Mouse (Mus musculus): ENCODE results near the gene Ifih1. TPM values are rescaled to one million over a fixed set of nuclear protein-coding genes. Genes with fewer than 3 reads are reported as not detected.

Ifih1 gene
- polyA plus RNA-seq, 1 experiment from 2014 or later = 1.1 TPM

- no peaks in the 10 kb centered on the region for H3K9me3 ChIP-seq (replicated peaks)
- H3K27ac ChIP-seq = no peak overlapping the region
- 76% methylated on average over 3 of the region's 3 CpGs for WGBS
- H3K4me3 ChIP-seq = no peak overlapping the region
- H3K36me3 ChIP-seq (ENCODE audit: poor library complexity, severe bottlenecking) = no peaks in the 10 kb centered on the region
- H3K4me1 ChIP-seq = no peaks in the 10 kb centered on the region
- no peak overlapping the region for H3K4me2 ChIP-seq
- H3K9ac ChIP-seq = no peak overlapping the region
- ATAC-seq = no peak
- no peaks in the 10 kb centered on the region for H3K27me3 ChIP-seq
Observed at GRCm38 (mm10) chr2:62574962-62575361, 71.1 kb downstream of the Ifih1 start.

DNA sequence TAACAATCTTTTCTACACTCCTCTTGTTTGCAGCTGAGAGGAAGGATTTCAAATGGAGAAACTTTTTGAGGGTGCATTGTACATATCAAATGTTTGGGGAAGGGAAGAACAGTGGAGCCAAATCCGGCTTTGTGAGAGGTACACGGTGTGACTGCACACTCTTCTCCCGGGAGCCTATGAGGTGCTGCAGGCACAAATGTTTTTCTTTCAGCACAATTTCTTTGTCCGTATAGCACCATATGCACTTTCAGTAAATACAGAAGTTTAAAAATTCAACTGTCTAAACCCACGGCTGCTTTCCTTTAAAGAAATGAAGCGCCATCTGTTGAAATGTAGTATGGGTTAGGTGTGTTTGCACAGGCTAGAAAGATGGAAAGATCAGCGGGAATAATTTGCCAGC lies 71.8 kb downstream of the Ifih1 start:
- Histone ChIP-seq H3K27me3 (no peaks in the 10 kb centered on the region), H3K9me3 (replicated peaks) (no peaks in the 10 kb centered on the region), H3K27ac (no peak overlapping the region), H3K4me3 (no peak overlapping the region), H3K4me1 (no peaks in the 10 kb centered on the region), H3K4me2 (no peak overlapping the region), H3K9ac (no peak overlapping the region), H3K36me3 (ENCODE audit: poor library complexity, severe bottlenecking) (no peaks in the 10 kb centered on the region)
- no peak for ATAC-seq
- 85% methylated on average over 7 of the region's 7 CpGs for WGBS

DNA sequence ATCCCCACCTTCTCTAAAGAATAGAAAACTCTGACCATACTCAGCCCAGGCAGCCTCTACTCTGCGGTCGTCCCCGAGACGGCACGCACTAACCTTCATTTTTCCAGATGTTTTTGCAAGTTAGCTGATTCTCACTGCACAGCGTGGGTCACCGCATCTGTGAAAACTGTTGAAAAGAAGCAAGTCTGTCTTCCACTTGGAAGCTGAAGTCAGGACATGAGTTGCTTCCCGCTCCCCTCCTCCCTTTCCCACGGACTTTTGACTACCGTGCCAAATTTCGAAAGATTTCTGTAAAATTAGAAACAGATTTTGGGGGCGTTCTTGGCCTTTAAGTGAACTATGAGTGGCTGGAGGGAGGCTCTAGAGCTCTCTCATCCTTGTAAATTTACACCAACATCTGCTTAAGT lies 72.3 kb downstream of the Ifih1 start, which contains the start of gene Fap:
Fap (minus strand) TSS at position 323 of the 407 bp plus-strand sequence.
- Histone ChIP-seq H3K9me3 (replicated peaks) (no peaks in the 10 kb centered on the region), H3K27me3 (no peaks in the 10 kb centered on the region), H3K4me2 (no peak within 1 kb of the TSS), H3K36me3 (ENCODE audit: poor library complexity, severe bottlenecking) (no peaks in the 10 kb centered on the region), H3K27ac (no peak within 1 kb of the TSS), H3K4me1 (no peaks in the 10 kb centered on the region), H3K4me3 (no peak within 1 kb of the TSS), H3K9ac (no peak within 1 kb of the TSS)
- no peak for ATAC-seq
- 81% methylated on average over 12 of the region's 12 CpGs for WGBS

GRCm38 (mm10) chr2:62573099-62573752 lies 72.8 kb downstream of the Ifih1 start:
- H3K9me3 ChIP-seq (replicated peaks) = no peaks in the 10 kb centered on the region
- ATAC-seq = no peak
- H3K4me3 ChIP-seq = no peak overlapping the region
- H3K9ac ChIP-seq = no peak overlapping the region
- H3K27ac ChIP-seq = no peak overlapping the region
- H3K4me1 ChIP-seq = no peaks in the 10 kb centered on the region
- no peak overlapping the region for H3K4me2 ChIP-seq
- WGBS = 83% methylated on average over 10 of the region's 10 CpGs
- no peaks in the 10 kb centered on the region for H3K27me3 ChIP-seq
- H3K36me3 ChIP-seq (ENCODE audit: poor library complexity, severe bottlenecking) = no peaks in the 10 kb centered on the region

GRCm38 (mm10) chr2:62564687-62565086 lies 81.4 kb downstream of the Ifih1 start:
- Histone ChIP-seq H3K27me3 (no peaks in the 10 kb centered on the region), H3K4me1 (no peaks in the 10 kb centered on the region), H3K36me3 (ENCODE audit: poor library complexity, severe bottlenecking) (no peaks in the 10 kb centered on the region), H3K4me3 (no peak overlapping the region), H3K27ac (no peak overlapping the region), H3K4me2 (no peak overlapping the region), H3K9ac (no peak overlapping the region), H3K9me3 (replicated peaks) (no peaks in the 10 kb centered on the region)
- no peak for ATAC-seq
- 92% methylated on average over 1 of the region's 1 CpGs for WGBS

GRCm38 (mm10) chr2:62562661-62563485 lies 83.2 kb downstream of the Ifih1 start:
- ATAC-seq = no peak
- Histone ChIP-seq H3K27ac (no peak overlapping the region), H3K4me2 (no peak overlapping the region), H3K4me1 (no peaks in the 10 kb centered on the region), H3K27me3 (no peaks in the 10 kb centered on the region), H3K9ac (no peak overlapping the region), H3K9me3 (replicated peaks) (no peaks in the 10 kb centered on the region), H3K4me3 (no peak overlapping the region), H3K36me3 (ENCODE audit: poor library complexity, severe bottlenecking) (no peaks in the 10 kb centered on the region)
- WGBS = 53% methylated on average over 5 of the region's 5 CpGs

DNA sequence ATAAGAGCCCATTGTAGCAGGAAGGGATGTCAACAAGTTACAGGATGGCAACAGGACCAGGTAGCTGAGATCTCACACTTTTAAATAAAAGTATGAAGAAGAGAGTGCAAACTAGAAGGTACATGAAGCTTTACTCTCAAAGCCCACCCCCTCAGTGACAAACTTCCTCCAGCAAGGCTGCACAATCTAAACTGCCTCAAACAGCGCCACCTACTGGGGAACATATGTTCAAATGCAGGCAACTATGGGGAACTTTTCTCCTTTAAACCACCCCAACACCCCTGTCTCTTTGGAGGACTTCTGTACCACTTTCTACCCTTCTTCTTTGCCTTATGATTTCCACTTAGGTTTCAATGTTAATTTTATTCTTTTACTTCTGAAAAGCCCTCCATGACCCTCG lies 88.6 kb downstream of the Ifih1 start:
- 72% methylated on average over 2 of the region's 2 CpGs for WGBS
- H3K27ac ChIP-seq = no peak overlapping the region
- ATAC-seq = no peak

DNA sequence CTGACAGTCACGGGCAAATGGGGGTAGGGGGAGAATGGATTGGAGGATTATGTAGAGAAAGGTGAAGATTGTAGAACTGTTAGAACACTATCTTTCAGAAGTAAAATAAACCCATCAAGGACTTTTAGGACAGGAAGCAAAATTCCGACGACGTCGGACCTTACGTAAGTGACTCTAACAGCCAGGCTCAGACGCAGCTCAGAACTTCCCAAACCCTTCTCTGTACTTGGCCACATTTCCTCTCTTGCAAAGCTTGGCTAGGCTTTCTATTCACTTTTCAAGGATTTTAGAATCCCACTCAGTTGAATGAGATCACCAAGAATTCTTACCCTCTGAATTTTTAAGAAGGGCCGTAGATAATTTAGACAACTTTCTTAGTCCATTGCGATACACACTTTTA lies 89.7 kb downstream of the Ifih1 start:
- H3K27me3 ChIP-seq = no peaks in the 10 kb centered on the region
- H3K9me3 ChIP-seq (replicated peaks) = no peaks in the 10 kb centered on the region
- H3K27ac ChIP-seq = no peak overlapping the region
- no peak for ATAC-seq
- no peak overlapping the region for H3K4me2 ChIP-seq
- no peak overlapping the region for H3K4me3 ChIP-seq
- H3K9ac ChIP-seq = no peak overlapping the region
- H3K4me1 ChIP-seq = no peaks in the 10 kb centered on the region
- 94% methylated on average over 9 of the region's 9 CpGs for WGBS
- H3K36me3 ChIP-seq (ENCODE audit: poor library complexity, severe bottlenecking) = no peaks in the 10 kb centered on the region

More for the DNA sequence above, 88.6 kb downstream of the Ifih1 start:
- Histone ChIP-seq H3K4me1 (no peaks in the 10 kb centered on the region), H3K36me3 (ENCODE audit: poor library complexity, severe bottlenecking) (no peaks in the 10 kb centered on the region), H3K9me3 (replicated peaks) (no peaks in the 10 kb centered on the region), H3K27me3 (no peaks in the 10 kb centered on the region), H3K4me2 (no peak overlapping the region), H3K9ac (no peak overlapping the region), H3K4me3 (no peak overlapping the region)

DNA sequence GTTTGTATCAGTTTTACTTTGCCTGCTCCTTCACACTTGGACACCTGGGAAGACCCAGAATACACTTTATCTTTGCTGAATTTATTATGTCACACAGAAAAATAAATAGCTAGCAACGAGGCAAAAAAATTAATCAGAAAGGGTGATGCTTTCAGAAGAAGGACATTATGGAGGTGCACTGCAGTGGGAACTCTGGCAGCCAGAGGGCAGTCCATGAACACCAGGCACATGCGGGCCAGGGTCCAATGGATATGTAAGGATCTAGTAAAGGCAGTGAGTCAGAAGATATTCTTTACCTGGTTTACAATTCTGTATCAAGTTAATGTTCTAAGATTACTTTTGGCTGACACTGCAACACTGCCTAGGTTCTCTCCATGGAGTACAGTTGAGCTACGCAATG lies 96.4 kb downstream of the Ifih1 start:
- Histone ChIP-seq H3K4me1 (no peaks in the 10 kb centered on the region), H3K27ac (no peak overlapping the region), H3K9ac (no peak overlapping the region), H3K9me3 (replicated peaks) (no peaks in the 10 kb centered on the region), H3K36me3 (ENCODE audit: poor library complexity, severe bottlenecking) (no peaks in the 10 kb centered on the region), H3K4me3 (no peak overlapping the region), H3K4me2 (no peak overlapping the region), H3K27me3 (no peaks in the 10 kb centered on the region)
- ATAC-seq = no peak
- 87% methylated on average over 3 of the region's 3 CpGs for WGBS

GRCm38 (mm10) chr2:62549131-62549530 lies 96.9 kb downstream of the Ifih1 start:
- Histone ChIP-seq H3K4me2 (no peak overlapping the region), H3K4me1 (no peaks in the 10 kb centered on the region), H3K36me3 (ENCODE audit: poor library complexity, severe bottlenecking) (no peaks in the 10 kb centered on the region), H3K27ac (no peak overlapping the region), H3K4me3 (no peak overlapping the region), H3K27me3 (no peaks in the 10 kb centered on the region), H3K9me3 (replicated peaks) (no peaks in the 10 kb centered on the region), H3K9ac (no peak overlapping the region)
- WGBS = 83% methylated on average over 4 of the region's 4 CpGs
- no peak for ATAC-seq

- Histone ChIP-seq H3K27me3 (no peaks in the 10 kb centered on the region), H3K9me3 (replicated peaks) (no peaks in the 10 kb centered on the region), H3K4me2 (no peak overlapping the region), H3K36me3 (ENCODE audit: poor library complexity, severe bottlenecking) (no peaks in the 10 kb centered on the region), H3K4me1 (no peaks in the 10 kb centered on the region), H3K4me3 (no peak overlapping the region), H3K9ac (no peak overlapping the region), H3K27ac (no peak overlapping the region)
- no peak for ATAC-seq
- WGBS = 95% methylated on average over 5 of the region's 5 CpGs
Observed at GRCm38 (mm10) chr2:62548104-62548503, 98.0 kb downstream of the Ifih1 start.
